Mouse (Mus musculus): ENCODE data around the gene Polr3b. TPM values are rescaled to one million over a fixed set of nuclear protein-coding genes. Genes with fewer than 3 reads are reported as not detected.

The Polr3b gene
- polyA plus RNA-seq, 1 experiment from 2014 or later: 18.2 TPM

- 0 out of 2 replicates have a peak, but pooled peaks cover 5% of the 10 kb centered on the region for H3K4me1 ChIP-seq
- DNase-seq (ENCODE audit: extremely low spot score, low spot score): no peak
- WGBS: 86% methylated on average over 3 of the region's 3 CpGs
- peaks cover 5% of the 10 kb centered on the region; the same call in 1 of the 2 replicates for H3K27me3 ChIP-seq (ENCODE audit: poor library complexity, severe bottlenecking)
- peaks cover 24% of the 10 kb centered on the region for H3K36me3 ChIP-seq (replicated peaks)
- no peaks in the 10 kb centered on the region for H3K9me3 ChIP-seq
- no peak overlapping the region for H3K4me3 ChIP-seq
- H3K27ac ChIP-seq: no peak overlapping the region
Observed at GRCm38 (mm10) chr10:84730078-84730477, 108.0 kb downstream of the Polr3b start.

- no peaks in the 10 kb centered on the region for H3K9me3 ChIP-seq
- H3K4me3 ChIP-seq: no peak overlapping the region
- H3K36me3 ChIP-seq (replicated peaks): peaks cover 15% of the 10 kb centered on the region
- H3K27ac ChIP-seq: no peak overlapping the region
- peaks cover 5% of the 10 kb centered on the region; the same call in 1 of the 2 replicates for H3K27me3 ChIP-seq (ENCODE audit: poor library complexity, severe bottlenecking)
- 0 out of 2 replicates have a peak, but pooled peaks cover 5% of the 10 kb centered on the region for H3K4me1 ChIP-seq
- no peak for DNase-seq (ENCODE audit: extremely low spot score, low spot score)
- WGBS: 92% methylated on average over 9 of the region's 9 CpGs
Observed at GRCm38 (mm10) chr10:84730956-84731355, 108.9 kb downstream of the Polr3b start.

- Histone ChIP-seq H3K9me3 (no peaks in the 10 kb centered on the region), H3K27me3 (ENCODE audit: poor library complexity, severe bottlenecking) (peaks cover 5% of the 10 kb centered on the region; the same call in 1 of the 2 replicates), H3K27ac (no peak overlapping the region), H3K4me3 (no peak overlapping the region), H3K4me1 (0 out of 2 replicates have a peak, but pooled peaks cover 5% of the 10 kb centered on the region), H3K36me3 (replicated peaks) (no peaks in the 10 kb centered on the region)
- 88% methylated on average over 6 of the region's 6 CpGs for WGBS
- no peak for DNase-seq (ENCODE audit: extremely low spot score, low spot score)
Observed at GRCm38 (mm10) chr10:84733511-84733910, 111.4 kb downstream of the Polr3b start.

- peak overlapping the region; percentile 71 for H3K4me3 ChIP-seq
Observed at GRCm38 (mm10) chr10:84754851-84755785, 133.0 kb downstream of the Polr3b start.

GRCm38 (mm10) chr10:84755786-84756203, 133.7 kb downstream of the Polr3b start, which contains the start of gene Rfx4:
Gene Rfx4 (plus strand): TSS chr10:84756062.
- peak within 1 kb of the TSS; percentile 71 for H3K4me3 ChIP-seq
- peaks cover 96% of the 10 kb centered on the region for H3K27me3 ChIP-seq (ENCODE audit: poor library complexity, severe bottlenecking)
- H3K9me3 ChIP-seq: no peaks in the 10 kb centered on the region
- WGBS: under 1% methylated on average over 24 of the region's 24 CpGs
- DNase-seq (ENCODE audit: extremely low spot score, low spot score): peak; percentile 84
- H3K36me3 ChIP-seq (replicated peaks): no peaks in the 10 kb centered on the region
- peaks cover 70% of the 10 kb centered on the region for H3K4me1 ChIP-seq
- peak within 1 kb of the TSS; percentile 94 for H3K27ac ChIP-seq

More at GRCm38 (mm10) chr10:84754851-84755785, 133.0 kb downstream of the Polr3b start:
- Histone ChIP-seq H3K4me1 (peaks cover 64% of the 10 kb centered on the region), H3K9me3 (no peaks in the 10 kb centered on the region), H3K36me3 (replicated peaks) (no peaks in the 10 kb centered on the region), H3K27ac (peak overlapping the region; percentile 94), H3K27me3 (ENCODE audit: poor library complexity, severe bottlenecking) (peaks cover 89% of the 10 kb centered on the region)
- DNase-seq (ENCODE audit: extremely low spot score, low spot score): peak; percentile 87
- under 1% methylated on average over 66 of the region's 66 CpGs for WGBS

- peak overlapping the region; percentile 94 for H3K27ac ChIP-seq
- no peaks in the 10 kb centered on the region for H3K9me3 ChIP-seq
- WGBS: under 1% methylated on average over 42 of the region's 42 CpGs
- peaks cover 99% of the 10 kb centered on the region for H3K27me3 ChIP-seq (ENCODE audit: poor library complexity, severe bottlenecking)
- H3K4me3 ChIP-seq: peak overlapping the region; percentile 71
- H3K36me3 ChIP-seq (replicated peaks): no peaks in the 10 kb centered on the region
- peaks cover 74% of the 10 kb centered on the region for H3K4me1 ChIP-seq
- peak; percentile 77 for DNase-seq (ENCODE audit: extremely low spot score, low spot score)
Observed at GRCm38 (mm10) chr10:84756435-84757095, 134.5 kb downstream of the Polr3b start.

GRCm38 (mm10) chr10:84757426-84758199, 135.5 kb downstream of the Polr3b start:
- peaks cover 78% of the 10 kb centered on the region for H3K4me1 ChIP-seq

GRCm38 (mm10) chr10:84758200-84758468, 136.0 kb downstream of the Polr3b start:
- Histone ChIP-seq H3K27me3 (ENCODE audit: poor library complexity, severe bottlenecking) (peaks cover 98% of the 10 kb centered on the region), H3K36me3 (replicated peaks) (peaks cover 9% of the 10 kb centered on the region), H3K27ac (peak overlapping the region; percentile 94), H3K4me1 (peaks cover 78% of the 10 kb centered on the region), H3K4me3 (peak overlapping the region; percentile 71), H3K9me3 (no peaks in the 10 kb centered on the region)
- 2% methylated on average over 5 of the region's 5 CpGs for WGBS
- no peak for DNase-seq (ENCODE audit: extremely low spot score, low spot score)

More at GRCm38 (mm10) chr10:84757426-84758199, 135.5 kb downstream of the Polr3b start:
- H3K27ac ChIP-seq: peak overlapping the region; percentile 94
- under 1% methylated on average over 22 of the region's 22 CpGs for WGBS
- H3K4me3 ChIP-seq: peak overlapping the region; percentile 71
- peak; percentile 47 for DNase-seq (ENCODE audit: extremely low spot score, low spot score)
- H3K36me3 ChIP-seq (replicated peaks): peaks cover 8% of the 10 kb centered on the region
- no peaks in the 10 kb centered on the region for H3K9me3 ChIP-seq
- H3K27me3 ChIP-seq (ENCODE audit: poor library complexity, severe bottlenecking): peaks cover 98% of the 10 kb centered on the region

- Histone ChIP-seq H3K27ac (peak overlapping the region; percentile 94), H3K4me1 (peaks cover 79% of the 10 kb centered on the region), H3K27me3 (ENCODE audit: poor library complexity, severe bottlenecking) (peaks cover 98% of the 10 kb centered on the region), H3K9me3 (no peaks in the 10 kb centered on the region), H3K36me3 (replicated peaks) (peaks cover 9% of the 10 kb centered on the region), H3K4me3 (peak overlapping the region; percentile 71)
- peak; percentile 58 for DNase-seq (ENCODE audit: extremely low spot score, low spot score)
- under 1% methylated on average over 51 of the region's 51 CpGs for WGBS
Observed at GRCm38 (mm10) chr10:84758483-84759431, 136.7 kb downstream of the Polr3b start.

GRCm38 (mm10) chr10:84759511-84760117, 137.5 kb downstream of the Polr3b start:
- H3K4me3 ChIP-seq: peak overlapping the region; percentile 71
- H3K4me1 ChIP-seq: peaks cover 78% of the 10 kb centered on the region
- no peaks in the 10 kb centered on the region for H3K9me3 ChIP-seq
- WGBS: 3% methylated on average over 16 of the region's 16 CpGs
- peaks cover 98% of the 10 kb centered on the region for H3K27me3 ChIP-seq (ENCODE audit: poor library complexity, severe bottlenecking)
- H3K27ac ChIP-seq: peak overlapping the region; percentile 94
- peak; percentile 55 for DNase-seq (ENCODE audit: extremely low spot score, low spot score)
- H3K36me3 ChIP-seq (replicated peaks): peaks cover 9% of the 10 kb centered on the region

Data from forebrain, embryonic 10.5 days (tissue).